Mouse (Mus musculus): ENCODE data around the gene Akap11.

DNA sequence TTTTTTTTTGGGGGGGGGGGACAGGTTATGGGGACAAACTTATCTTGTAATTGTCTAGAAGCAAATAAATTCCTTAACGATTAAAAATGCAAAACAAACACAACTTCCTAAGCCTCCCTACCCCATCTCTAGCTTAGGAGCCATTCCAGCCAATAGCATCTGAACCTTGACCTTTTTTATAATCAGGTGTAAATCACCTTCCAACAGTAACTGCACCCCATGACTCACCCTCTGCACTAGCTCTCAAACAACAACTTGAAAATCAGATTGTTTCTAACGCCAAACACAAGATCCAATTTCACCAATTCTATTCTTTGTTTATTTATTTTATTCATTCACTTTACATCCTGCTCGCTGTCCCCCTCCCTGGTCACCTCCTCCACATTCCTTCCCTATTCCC is 10.1 kb downstream of the Akap11 start:
- no peak for TF ChIP-seq CTCF (IDR thresholded peaks at IDR 0.05; ENCODE audit: low read depth)
- no peak for TF ChIP-seq EP300 (IDR thresholded peaks at IDR 0.05; ENCODE audit: low read depth)

Measured in liver, embryonic 14.5 days (tissue).